Mouse (Mus musculus): ENCODE data around the gene Naa11. TPM values are rescaled to one million over a fixed set of nuclear protein-coding genes. Genes with fewer than 3 reads are reported as not detected.

The Naa11 gene
- polyA plus RNA-seq (2015; fragmentation: Nextera tagmentation; extraction: Ambion mirVana): not detected in 2 replicates

DNA sequence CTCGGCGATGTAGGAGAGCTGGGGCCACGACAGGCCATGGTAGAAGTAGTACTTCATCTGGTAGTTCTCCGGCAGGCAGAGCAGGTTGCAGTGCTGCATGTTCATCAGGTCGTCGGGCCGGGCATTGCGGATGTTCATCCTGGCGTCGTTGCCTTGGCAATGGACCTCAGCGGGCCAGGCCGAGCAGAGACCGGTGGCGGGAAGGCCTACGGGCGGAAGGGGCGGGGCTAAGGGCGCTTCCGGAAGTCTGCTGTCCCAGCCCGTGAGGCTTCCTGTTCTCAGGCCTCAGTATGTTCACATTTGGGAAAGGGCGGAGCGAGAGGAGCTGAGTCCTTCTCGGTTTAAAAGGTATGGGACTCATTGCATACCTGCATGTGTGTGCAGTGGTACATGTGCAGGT is at the start of gene Naa11:
Naa11 (minus strand) TSS at position 220 of the 400 bp plus-strand sequence.
- no peak within 1 kb of the TSS for H3K27ac ChIP-seq (replicated peaks)
- 93% methylated on average over 23 of the region's 23 CpGs for WGBS
- ATAC-seq (replicated peaks): no peak

DNA sequence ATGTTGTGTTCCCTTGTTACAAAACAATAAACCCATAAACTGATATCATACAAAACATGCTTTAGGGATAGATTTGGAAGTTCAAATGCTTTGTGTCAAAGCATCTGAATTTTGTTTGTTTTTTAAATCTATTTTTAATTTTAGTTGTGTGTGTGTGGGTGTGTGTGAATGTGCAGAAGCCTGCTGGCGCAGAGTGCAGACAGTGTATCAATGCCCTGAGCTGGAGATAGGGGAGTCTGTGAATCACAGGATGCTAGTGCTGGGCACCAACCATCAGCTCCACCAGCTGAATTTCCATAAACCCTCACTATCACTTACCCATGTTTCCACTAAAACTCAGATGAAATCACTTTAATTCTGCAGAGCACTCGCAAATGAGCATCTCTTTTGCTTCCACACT is 40.3 kb upstream of the Naa11 start:
- H3K4me1 ChIP-seq: peaks cover 3% of the 10 kb centered on the region; the same call in 1 of the 2 replicates
- H3K9ac ChIP-seq (replicated peaks): no peak overlapping the region
- H3K4me3 ChIP-seq: no peak overlapping the region
- no peaks in the 10 kb centered on the region for H3K36me3 ChIP-seq
- ATAC-seq (replicated peaks): no peak
- no peaks in the 10 kb centered on the region for H3K9me3 ChIP-seq
- H3K4me2 ChIP-seq (replicated peaks): no peak overlapping the region
- no peaks in the 10 kb centered on the region for H3K27me3 ChIP-seq
- H3K27ac ChIP-seq (replicated peaks): no peak overlapping the region
- WGBS: 95% methylated on average over 2 of the region's 2 CpGs

More for the DNA sequence above, at the start of gene Naa11:
- no peaks in the 10 kb centered on the region for H3K27me3 ChIP-seq
- H3K4me3 ChIP-seq: no peak within 1 kb of the TSS
- no peaks in the 10 kb centered on the region for H3K9me3 ChIP-seq
- H3K9ac ChIP-seq (replicated peaks): no peak within 1 kb of the TSS
- H3K4me1 ChIP-seq: no peaks in the 10 kb centered on the region
- H3K4me2 ChIP-seq (replicated peaks): no peak within 1 kb of the TSS
- no peaks in the 10 kb centered on the region for H3K36me3 ChIP-seq

DNA sequence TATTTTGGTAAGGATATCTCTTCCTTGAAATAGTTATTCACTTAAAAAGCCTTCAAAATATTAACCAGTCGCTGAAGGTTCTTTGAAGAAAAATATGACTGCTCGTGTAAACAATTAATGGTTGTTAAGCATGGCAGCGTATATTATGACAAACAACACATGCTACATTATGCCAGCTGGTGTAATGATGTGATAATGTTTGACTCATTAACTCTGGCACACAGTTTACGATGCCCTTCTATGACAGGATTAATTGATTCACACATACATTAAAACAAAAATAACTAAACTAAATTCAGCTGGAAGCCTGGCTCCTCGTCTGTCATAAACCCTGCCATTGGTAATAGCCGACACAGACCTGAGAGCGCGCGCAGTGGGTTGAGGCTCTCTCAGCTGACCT is 37.8 kb upstream of the Naa11 start:
- Histone ChIP-seq H3K27ac (replicated peaks) (no peak overlapping the region), H3K4me1 (peaks cover 3% of the 10 kb centered on the region; the same call in 1 of the 2 replicates), H3K4me3 (no peak overlapping the region), H3K9me3 (no peaks in the 10 kb centered on the region), H3K27me3 (no peaks in the 10 kb centered on the region), H3K9ac (replicated peaks) (no peak overlapping the region), H3K4me2 (replicated peaks) (no peak overlapping the region), H3K36me3 (no peaks in the 10 kb centered on the region)
- no peak for ATAC-seq (replicated peaks)
- 47% methylated on average over 9 of the region's 9 CpGs for WGBS

DNA sequence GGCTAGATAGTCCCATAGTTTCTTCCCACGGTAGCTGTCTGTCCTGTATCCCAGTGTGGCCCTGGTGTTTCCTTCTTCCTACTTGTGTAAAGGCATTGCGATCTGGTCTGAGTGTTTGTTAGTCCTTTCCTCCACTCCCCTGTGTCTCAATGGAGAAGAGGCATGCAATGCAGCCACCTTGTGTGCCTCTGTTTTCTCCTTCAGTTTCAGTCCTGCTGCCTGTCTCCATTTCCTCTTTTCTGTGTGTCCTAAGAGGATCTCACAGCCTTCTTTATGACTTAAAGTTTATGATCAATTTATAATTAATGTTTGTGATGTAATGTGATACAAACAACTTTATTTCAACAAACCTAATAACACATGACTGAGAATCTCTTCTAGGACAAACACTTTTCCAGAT is 29.5 kb upstream of the Naa11 start:
- Histone ChIP-seq H3K9ac (replicated peaks) (no peak overlapping the region), H3K4me2 (replicated peaks) (no peak overlapping the region), H3K4me3 (no peak overlapping the region), H3K9me3 (no peaks in the 10 kb centered on the region), H3K36me3 (no peaks in the 10 kb centered on the region), H3K27ac (replicated peaks) (no peak overlapping the region), H3K27me3 (no peaks in the 10 kb centered on the region), H3K4me1 (peaks cover 1% of the 10 kb centered on the region; the same call in 1 of the 2 replicates)
- WGBS: 94% methylated on average over 2 of the region's 2 CpGs
- ATAC-seq (replicated peaks): no peak

DNA sequence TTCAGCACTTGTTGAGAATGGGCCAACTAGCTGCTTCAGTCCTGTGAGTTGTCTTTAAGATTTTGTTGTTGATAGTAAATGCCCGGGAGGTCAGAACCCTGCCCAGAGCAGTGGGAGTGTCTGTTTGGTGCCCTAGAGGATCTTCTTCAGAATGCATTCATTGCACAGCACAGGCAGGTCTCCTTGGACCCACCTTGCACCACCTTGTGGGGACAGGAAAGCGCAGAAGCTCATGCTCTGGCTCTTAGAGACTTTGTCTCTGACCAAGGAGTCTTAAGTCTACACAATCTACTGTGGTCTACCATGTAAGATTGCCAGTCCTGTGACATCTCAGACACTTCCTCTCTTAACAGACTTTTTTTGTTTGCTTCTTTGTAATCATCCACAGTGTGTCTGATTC is 25.0 kb upstream of the Naa11 start:
- Histone ChIP-seq H3K9ac (replicated peaks) (no peak overlapping the region), H3K36me3 (no peaks in the 10 kb centered on the region), H3K4me1 (peaks cover 24% of the 10 kb centered on the region; the same call in 1 of the 2 replicates), H3K27me3 (no peaks in the 10 kb centered on the region), H3K27ac (replicated peaks) (no peak overlapping the region), H3K4me2 (replicated peaks) (no peak overlapping the region), H3K4me3 (no peak overlapping the region), H3K9me3 (no peaks in the 10 kb centered on the region)
- ATAC-seq (replicated peaks): no peak
- WGBS: 81% methylated on average over 2 of the region's 2 CpGs

DNA sequence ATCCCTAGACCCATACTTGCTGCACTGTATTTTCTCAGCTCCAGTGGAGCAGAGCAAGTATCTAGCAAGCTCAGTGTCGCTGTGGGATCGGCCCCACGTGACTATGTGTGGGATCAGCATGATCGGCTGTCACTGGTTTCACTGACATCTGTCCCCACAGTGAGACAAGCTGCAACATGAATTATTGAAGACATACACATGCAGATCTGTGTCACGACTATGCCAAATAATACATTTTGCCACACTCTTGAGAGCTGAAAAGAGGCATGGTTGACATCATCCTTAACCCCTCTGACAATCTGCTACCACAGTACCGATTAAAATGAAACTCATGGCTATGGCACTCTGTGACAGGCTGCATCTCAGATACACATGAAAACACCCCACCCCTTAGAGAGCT is 23.7 kb upstream of the Naa11 start:
- Histone ChIP-seq H3K36me3 (no peaks in the 10 kb centered on the region), H3K4me2 (replicated peaks) (no peak overlapping the region), H3K4me1 (peaks cover 27% of the 10 kb centered on the region; the same call in 1 of the 2 replicates), H3K27ac (replicated peaks) (peak overlapping the region; percentile 52; the same call in 1 of the 2 replicates), H3K27me3 (no peaks in the 10 kb centered on the region), H3K9ac (replicated peaks) (no peak overlapping the region), H3K4me3 (no peak overlapping the region), H3K9me3 (no peaks in the 10 kb centered on the region)
- peak; percentile 94 for ATAC-seq (replicated peaks)
- 40% methylated on average over 6 of the region's 6 CpGs for WGBS

DNA sequence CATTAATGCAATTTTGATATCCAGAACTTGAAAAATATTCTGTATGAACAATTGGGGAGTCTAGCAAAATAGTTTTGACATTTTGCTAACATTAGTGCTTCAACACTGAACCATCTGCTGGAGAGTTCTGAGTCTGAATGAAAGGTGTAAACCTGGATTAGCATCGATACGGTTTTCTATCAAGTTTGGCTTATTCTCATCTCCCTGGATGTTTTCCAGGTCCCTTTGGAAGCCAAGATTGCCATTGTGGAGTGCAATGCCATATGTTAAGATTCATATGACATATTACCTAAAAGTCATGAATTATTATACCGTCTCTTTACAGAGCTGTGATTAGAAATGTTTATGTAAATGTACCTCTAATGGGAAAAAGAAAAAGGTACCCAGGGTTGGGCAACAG is 21.5 kb upstream of the Naa11 start:
- 50% methylated on average over 3 of the region's 3 CpGs for WGBS
- Histone ChIP-seq H3K9ac (replicated peaks) (no peak overlapping the region), H3K4me2 (replicated peaks) (no peak overlapping the region), H3K27ac (replicated peaks) (peak overlapping the region; percentile 74), H3K4me3 (no peak overlapping the region), H3K9me3 (no peaks in the 10 kb centered on the region), H3K4me1 (peaks cover 37% of the 10 kb centered on the region), H3K27me3 (no peaks in the 10 kb centered on the region), H3K36me3 (no peaks in the 10 kb centered on the region)
- ATAC-seq (replicated peaks): no peak

DNA sequence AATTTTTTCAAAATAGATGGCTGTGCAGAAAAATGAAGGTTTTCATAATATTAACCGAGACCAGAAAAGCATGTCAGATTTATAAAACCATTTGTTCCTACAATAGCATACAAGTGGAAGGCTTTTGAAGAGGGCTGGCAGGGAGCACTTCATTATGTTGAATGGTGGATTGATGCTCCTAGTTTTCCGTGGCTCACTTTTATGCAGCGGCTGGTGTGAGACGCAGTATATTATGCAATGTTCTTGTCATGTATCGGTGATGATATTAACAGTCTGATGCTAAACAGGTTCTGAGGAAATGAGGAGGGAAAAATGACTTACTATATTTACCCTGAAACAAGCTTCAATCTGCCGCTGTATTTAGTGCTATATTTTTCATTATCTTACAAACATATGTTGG is 18.0 kb upstream of the Naa11 start:
- 48% methylated on average over 6 of the region's 6 CpGs for WGBS

DNA sequence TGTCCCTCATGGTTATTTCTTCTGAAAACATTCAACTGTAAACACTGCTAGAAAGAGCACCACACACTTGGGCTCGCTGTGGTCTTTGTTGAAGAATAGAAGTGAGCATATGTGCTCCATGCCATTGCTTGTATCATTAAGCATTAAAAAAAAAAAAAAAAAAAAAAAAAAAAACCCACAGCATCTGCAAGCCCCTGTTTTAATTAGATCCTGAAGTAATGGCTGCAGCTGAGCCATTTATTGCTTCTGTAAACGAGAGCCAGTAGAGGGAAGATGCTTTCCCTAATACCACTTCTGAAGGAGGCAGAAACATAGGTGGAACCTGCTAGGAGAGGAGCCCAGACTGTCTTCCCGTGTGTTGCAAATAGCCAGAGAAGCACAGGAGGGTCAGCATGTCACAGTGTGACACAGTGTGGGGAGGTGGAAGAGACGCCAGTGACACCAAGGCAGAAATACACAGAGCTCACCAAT is 17.1 kb upstream of the Naa11 start:
- Histone ChIP-seq H3K9me3 (no peaks in the 10 kb centered on the region), H3K27ac (replicated peaks) (peak overlapping the region; percentile 48), H3K9ac (replicated peaks) (no peak overlapping the region), H3K27me3 (no peaks in the 10 kb centered on the region), H3K4me3 (no peak overlapping the region), H3K36me3 (no peaks in the 10 kb centered on the region), H3K4me1 (peaks cover 26% of the 10 kb centered on the region), H3K4me2 (replicated peaks) (no peak overlapping the region)
- 32% methylated on average over 4 of the region's 4 CpGs for WGBS
- ATAC-seq (replicated peaks): peak; percentile 57

More for the DNA sequence above, 18.0 kb upstream of the Naa11 start:
- H3K27me3 ChIP-seq: no peaks in the 10 kb centered on the region
- peaks cover 29% of the 10 kb centered on the region for H3K4me1 ChIP-seq
- H3K4me2 ChIP-seq (replicated peaks): no peak overlapping the region
- no peaks in the 10 kb centered on the region for H3K36me3 ChIP-seq
- H3K9me3 ChIP-seq: no peaks in the 10 kb centered on the region
- H3K27ac ChIP-seq (replicated peaks): peak overlapping the region; percentile 47; the same call in 1 of the 2 replicates
- no peak overlapping the region for H3K9ac ChIP-seq (replicated peaks)
- no peak overlapping the region for H3K4me3 ChIP-seq
- ATAC-seq (replicated peaks): no peak

DNA sequence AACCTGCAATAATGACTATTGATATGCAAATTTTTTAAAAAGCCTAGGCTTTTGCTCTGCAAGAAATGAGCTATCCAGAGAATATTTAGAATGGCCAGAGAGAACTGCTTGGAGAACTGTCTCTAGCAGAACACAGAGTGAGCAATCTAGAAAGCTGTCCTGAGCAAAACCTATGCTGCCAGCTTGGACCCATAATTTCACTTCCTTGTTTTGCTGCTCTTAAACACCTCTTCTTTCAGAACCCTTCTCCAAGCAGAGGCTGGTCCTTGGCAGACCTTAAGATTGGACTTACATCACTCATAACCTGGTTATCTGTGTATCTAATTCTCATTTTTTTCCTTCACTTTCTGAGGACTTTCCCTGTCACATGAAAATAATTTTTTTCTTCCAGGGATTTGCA is 8.9 kb upstream of the Naa11 start:
- H3K4me2 ChIP-seq (replicated peaks): no peak overlapping the region
- H3K9ac ChIP-seq (replicated peaks): no peak overlapping the region
- no peaks in the 10 kb centered on the region for H3K9me3 ChIP-seq
- H3K27me3 ChIP-seq: no peaks in the 10 kb centered on the region
- no peak for ATAC-seq (replicated peaks)
- H3K4me3 ChIP-seq: no peak overlapping the region
- H3K27ac ChIP-seq (replicated peaks): no peak overlapping the region
- H3K36me3 ChIP-seq: no peaks in the 10 kb centered on the region
- H3K4me1 ChIP-seq: no peaks in the 10 kb centered on the region

DNA sequence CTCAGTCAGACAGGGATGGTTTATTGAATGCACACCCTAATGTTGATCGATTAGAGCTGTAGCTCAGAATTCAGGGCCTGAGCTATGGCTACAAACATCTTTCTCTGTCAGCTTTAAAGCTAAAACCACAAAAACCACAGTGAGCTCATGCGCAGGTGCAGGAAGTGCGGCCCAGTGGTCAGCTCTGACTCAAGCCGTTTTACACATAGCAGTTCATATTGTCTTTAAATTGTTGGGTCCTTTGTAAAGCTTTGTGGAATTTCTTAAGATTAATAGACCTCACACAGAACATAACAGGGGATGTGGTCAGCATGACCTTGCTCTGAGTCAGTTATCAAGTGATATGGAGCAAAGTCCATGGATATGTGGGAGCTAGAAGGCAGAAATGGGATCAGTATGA is 5.4 kb upstream of the Naa11 start:
- H3K4me3 ChIP-seq: no peak overlapping the region
- H3K27me3 ChIP-seq: no peaks in the 10 kb centered on the region
- H3K36me3 ChIP-seq: no peaks in the 10 kb centered on the region
- WGBS: 95% methylated on average over 4 of the region's 4 CpGs
- ATAC-seq (replicated peaks): no peak
- H3K9me3 ChIP-seq: no peaks in the 10 kb centered on the region
- no peaks in the 10 kb centered on the region for H3K4me1 ChIP-seq
- H3K9ac ChIP-seq (replicated peaks): no peak overlapping the region
- no peak overlapping the region for H3K4me2 ChIP-seq (replicated peaks)
- no peak overlapping the region for H3K27ac ChIP-seq (replicated peaks)

DNA sequence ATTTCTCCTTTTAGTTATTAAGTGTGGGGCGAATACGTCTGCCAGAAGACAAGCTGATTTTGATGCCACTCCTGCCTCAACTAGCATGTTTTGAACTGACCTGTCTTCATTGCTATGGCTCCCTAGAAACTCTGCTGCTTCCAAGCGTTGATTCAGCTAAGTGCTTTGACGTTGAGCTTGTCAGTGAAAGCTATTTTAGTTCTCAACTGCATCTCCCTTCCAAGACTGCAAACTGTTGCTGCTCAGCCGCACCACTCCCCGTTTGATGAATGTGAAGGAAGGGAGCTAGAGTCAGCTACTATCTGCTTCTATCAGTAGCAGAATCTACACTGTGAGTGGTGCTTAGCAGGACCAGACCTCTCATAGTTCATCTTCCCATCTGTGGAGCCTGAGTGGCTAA is 4.6 kb downstream of the Naa11 start:
- H3K4me3 ChIP-seq: no peak overlapping the region

DNA sequence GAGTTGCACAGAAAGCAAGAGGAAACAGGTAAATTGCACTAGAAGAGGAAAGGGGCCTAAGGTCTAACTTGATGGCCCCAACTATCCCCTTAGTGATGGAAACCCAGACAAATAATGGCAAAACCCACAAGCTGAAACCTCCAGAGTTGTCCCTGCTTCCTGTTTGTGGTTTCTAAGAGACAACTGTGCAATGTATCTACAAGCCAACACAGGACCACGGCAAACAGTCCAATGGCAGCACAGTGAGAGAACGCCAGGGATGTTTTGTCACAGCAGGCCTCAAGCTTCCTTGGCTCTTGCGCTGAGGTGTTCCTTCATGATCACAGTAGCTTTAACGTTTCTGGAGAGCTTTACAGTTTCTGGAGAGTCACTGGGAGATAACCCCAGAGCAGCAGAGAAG is 7.8 kb downstream of the Naa11 start:
- Histone ChIP-seq H3K4me2 (replicated peaks) (no peak overlapping the region), H3K36me3 (no peaks in the 10 kb centered on the region), H3K27me3 (no peaks in the 10 kb centered on the region), H3K9ac (replicated peaks) (no peak overlapping the region), H3K4me3 (no peak overlapping the region), H3K27ac (replicated peaks) (no peak overlapping the region), H3K4me1 (no peaks in the 10 kb centered on the region), H3K9me3 (no peaks in the 10 kb centered on the region)
- 84% methylated on average over 4 of the region's 4 CpGs for WGBS
- no peak for ATAC-seq (replicated peaks)

More for the DNA sequence above, 4.6 kb downstream of the Naa11 start:
- no peaks in the 10 kb centered on the region for H3K4me1 ChIP-seq
- 80% methylated on average over 6 of the region's 6 CpGs for WGBS
- H3K4me2 ChIP-seq (replicated peaks): no peak overlapping the region
- H3K36me3 ChIP-seq: no peaks in the 10 kb centered on the region
- no peak for ATAC-seq (replicated peaks)
- H3K9ac ChIP-seq (replicated peaks): no peak overlapping the region
- no peak overlapping the region for H3K27ac ChIP-seq (replicated peaks)
- no peaks in the 10 kb centered on the region for H3K9me3 ChIP-seq
- no peaks in the 10 kb centered on the region for H3K27me3 ChIP-seq
